Mouse (Mus musculus): ENCODE data around the gene Gramd4.
A peak's percentile ranks its signal among the peaks of the same experiment; 100 is the strongest.
"Not testable (repeated sequence)": the region's sequence is repeated elsewhere in the genome, so short reads cannot be mapped to it uniquely, and the experiment has no call there.

Gramd4 gene

GRCm38 (mm10) chr15:86090578-86090977, 33.1 kb downstream of the Gramd4 start:
- DNase-seq (ENCODE audit: low spot score in 2 of 2) = no peak

DNA sequence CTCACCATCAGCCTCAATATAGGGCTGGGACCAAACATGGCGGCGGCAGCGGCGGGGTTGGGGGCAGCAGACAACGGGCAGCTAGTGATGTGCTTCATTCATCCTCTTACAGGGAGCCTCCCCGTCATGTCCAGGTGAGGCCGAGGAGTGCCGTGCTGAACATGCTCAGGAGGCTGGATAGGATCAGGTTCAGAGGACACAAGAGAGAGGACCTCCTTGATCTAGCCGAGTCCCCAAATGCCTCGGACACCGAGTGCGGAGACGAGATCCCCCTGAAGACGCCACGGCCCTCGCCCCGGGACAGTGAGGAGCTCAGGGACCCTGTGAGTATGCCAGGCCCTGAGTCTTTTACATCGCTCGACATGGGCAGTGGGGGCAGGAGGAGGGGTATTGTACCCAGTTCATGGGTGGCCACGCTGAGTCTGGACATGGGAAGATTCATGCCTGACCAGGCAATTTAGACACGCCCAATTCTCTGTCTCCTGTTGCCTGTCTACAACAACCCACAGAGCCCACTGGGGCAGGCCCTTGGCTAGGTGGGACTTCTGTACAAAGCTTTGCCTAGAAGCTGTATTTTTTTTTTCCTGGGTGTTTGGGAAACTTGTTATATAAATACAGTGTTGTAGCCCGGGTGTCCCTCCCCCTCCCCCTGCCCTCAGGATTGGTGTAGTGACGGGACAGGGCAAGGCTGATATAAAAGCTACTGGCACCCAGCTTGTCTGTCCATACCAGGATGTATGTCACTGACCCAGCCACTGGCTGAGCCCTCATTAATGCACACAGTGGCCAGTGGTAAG, 33.9 kb downstream of the Gramd4 start:
- DNase-seq (ENCODE audit: low spot score in 2 of 2) = no peak

- DNase-seq (ENCODE audit: low spot score in 2 of 2) = no peak
These were observed 34.6 kb downstream of the Gramd4 start for GRCm38 (mm10) chr15:86091998-86092670.

GRCm38 (mm10) chr15:86093236-86093635, 35.7 kb downstream of the Gramd4 start:
- no peak for DNase-seq (ENCODE audit: low spot score in 2 of 2)

GRCm38 (mm10) chr15:86094324-86095121, 37.0 kb downstream of the Gramd4 start:
- no peak for DNase-seq (ENCODE audit: low spot score in 2 of 2)

DNA sequence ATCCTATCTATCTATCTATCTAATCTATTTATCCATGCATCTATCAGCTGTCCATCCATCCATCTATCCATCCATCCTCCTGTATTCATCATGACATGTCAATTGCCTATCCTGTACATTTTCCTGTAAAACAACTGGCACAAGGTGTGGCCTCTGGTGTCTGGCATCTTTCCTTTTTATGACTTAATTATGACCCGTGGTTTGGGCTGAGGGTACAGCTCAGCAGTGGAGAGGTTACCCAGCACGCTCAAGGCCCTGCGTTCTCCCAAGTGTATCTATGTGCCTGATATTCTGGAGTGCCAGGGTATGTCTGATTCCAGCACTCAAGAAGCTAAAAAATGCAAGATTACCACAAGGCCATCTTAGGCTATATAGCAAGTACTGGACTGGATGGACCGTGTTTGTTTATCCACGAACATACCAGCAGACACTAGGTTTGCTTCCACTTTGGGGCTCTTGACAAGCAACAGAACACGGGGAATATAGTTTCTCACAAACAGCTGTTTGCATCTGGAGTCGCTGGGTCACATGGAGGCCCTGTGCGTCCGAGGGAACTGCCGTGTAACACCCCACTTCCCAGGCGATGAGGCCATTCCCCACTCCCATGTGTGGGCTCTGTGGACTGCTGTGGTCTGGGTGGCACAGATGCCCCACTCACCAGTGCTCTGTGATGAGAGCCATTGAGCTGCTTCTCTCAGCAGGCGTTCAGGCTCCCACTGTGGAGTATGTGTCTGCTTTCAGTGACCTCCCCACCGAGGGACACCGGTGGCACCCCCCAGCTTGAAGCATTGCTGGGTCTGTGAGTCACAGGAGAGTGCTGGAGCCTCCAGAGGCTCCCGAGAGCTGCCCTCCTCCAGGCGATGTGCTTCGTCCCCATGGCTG, 38.5 kb downstream of the Gramd4 start:
- DNase-seq (ENCODE audit: low spot score in 2 of 2) = no peak

DNA sequence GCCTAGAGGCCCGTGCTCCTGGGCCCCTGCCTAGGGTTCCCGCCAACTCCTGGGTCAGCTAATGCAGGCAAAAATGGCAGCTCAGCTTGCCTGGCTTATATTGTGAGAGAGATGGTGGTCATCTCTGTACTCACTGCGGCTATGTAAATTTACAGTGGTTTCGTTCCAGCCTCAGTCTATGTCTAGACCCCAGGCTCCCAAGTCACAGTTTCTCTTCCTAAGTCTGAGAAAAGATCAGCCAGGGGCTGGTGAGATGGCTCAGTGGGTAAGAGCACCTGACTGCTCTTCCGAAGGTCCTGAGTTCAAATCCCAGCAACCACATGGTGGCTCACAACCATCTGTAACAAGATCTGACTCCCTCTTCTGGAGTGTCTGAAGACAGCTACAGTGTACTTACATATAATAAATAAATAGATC, 39.1 kb downstream of the Gramd4 start:
- DNase-seq (ENCODE audit: low spot score in 2 of 2) = not testable (repeated sequence)

GRCm38 (mm10) chr15:86097871-86098270, 40.4 kb downstream of the Gramd4 start:
- no peak for DNase-seq (ENCODE audit: low spot score in 2 of 2)

DNA sequence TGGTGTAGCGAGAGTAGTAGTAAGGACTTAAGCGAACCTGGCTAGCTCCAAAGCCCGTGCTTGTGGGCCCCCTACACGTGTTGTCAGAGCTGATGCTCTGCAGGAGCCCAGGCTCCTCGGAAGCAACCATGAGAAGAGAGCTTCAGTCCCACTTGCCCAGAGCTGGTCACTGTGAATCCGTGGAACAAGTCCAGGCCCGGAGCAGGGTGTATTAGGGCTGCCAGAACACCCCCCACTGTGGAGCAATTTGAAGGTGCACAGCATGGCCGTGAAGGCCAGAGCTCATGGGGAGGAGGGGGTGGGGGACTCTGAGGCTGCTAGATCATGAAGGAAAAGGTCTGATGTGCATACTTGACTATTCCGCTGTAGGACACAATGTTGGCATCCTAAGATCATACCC, 44.1 kb downstream of the Gramd4 start:
- DNase-seq (ENCODE audit: low spot score in 2 of 2) = no peak

GRCm38 (mm10) chr15:86102308-86102707, 44.8 kb downstream of the Gramd4 start:
- no peak for DNase-seq (ENCODE audit: low spot score in 2 of 2)

GRCm38 (mm10) chr15:86104401-86105344, 47.2 kb downstream of the Gramd4 start:
- no peak for DNase-seq (ENCODE audit: low spot score in 2 of 2)

DNA sequence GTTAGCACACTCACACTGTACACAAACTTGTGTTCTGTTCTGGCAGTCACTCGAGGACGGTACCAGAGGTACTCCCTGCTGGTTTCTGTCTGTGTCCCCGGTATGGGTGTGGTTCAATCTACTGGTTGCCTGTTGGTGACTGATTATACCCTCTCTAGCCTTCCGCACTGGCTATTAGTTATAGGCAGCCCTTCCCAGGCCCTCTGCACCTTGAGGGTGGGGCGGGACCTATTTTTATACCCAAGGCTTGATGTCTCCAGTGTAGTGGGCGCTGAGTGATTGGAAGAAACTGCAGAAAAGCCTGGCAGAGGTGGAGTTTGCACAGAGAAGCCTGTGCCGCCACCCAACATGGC, 47.8 kb downstream of the Gramd4 start:
- DNase-seq (ENCODE audit: low spot score in 2 of 2) = no peak

DNA sequence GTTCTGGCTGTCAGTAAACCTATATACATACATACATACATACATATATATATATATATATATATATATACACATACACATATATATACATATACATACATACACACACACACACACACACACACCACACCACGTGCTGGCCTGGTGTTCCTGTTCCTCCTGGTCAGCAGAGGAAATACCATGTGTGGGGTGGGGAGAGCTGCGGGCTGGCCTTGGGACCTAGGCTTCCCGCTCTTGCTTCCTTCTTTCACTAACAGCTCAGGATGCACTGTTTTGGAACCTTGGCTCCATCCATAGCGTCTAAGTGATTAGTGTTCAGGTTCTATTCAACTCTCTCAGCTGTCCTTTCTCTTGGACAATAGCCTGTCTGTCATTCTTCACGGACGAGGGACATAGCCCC, 48.3 kb downstream of the Gramd4 start:
- no peak for DNase-seq (ENCODE audit: low spot score in 2 of 2)

GRCm38 (mm10) chr15:86107831-86108471, 50.5 kb downstream of the Gramd4 start:
- no peak for DNase-seq (ENCODE audit: low spot score in 2 of 2)

DNA sequence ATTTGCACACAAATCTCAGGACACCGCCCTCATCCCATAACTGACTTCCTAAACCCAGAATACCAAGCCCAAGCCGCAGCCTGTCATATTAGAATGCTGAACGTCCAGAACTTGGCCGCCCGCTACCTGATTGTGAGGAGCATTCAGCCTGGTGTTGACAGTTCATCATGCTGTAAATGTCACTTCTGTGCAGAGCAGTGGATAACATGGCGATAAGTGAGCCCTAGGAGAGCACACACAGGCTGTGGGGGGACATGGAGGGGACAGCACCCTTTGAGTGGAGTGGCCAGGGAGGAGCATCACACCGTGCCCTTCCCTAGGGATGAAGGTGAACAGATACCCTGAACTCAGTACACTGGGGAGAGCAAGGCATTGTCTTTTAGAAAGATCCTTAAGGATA, 51.8 kb downstream of the Gramd4 start:
- DNase-seq (ENCODE audit: low spot score in 2 of 2) = no peak

- DNase-seq (ENCODE audit: low spot score in 2 of 2) = peak; percentile 48 to 61
These were observed 52.2 kb downstream of the Gramd4 start for GRCm38 (mm10) chr15:86109650-86110211.

- no peak for DNase-seq (ENCODE audit: low spot score in 2 of 2)
These were observed 53.0 kb downstream of the Gramd4 start for GRCm38 (mm10) chr15:86110361-86111103.

GRCm38 (mm10) chr15:86112707-86113341, 55.3 kb downstream of the Gramd4 start:
- DNase-seq (ENCODE audit: low spot score in 2 of 2) = no peak
